Mouse (Mus musculus): ENCODE measurements around the gene Zfr. TPM values are rescaled to one million over a fixed set of nuclear protein-coding genes. Genes with fewer than 3 reads are reported as not detected.

Gene Zfr
- total and polyA plus RNA-seq, 3 experiments = 76.8 to 79.8 (median 77.8) TPM

GRCm38 (mm10) chr15:12111232-12111631 lies 6.4 kb upstream of the Zfr start:
- no peaks in the 10 kb centered on the region for H3K36me3 ChIP-seq (ENCODE audit: control insufficient read depth, insufficient read depth, low read length)
- no peak overlapping the region for H3K4me3 ChIP-seq
- H3K27ac ChIP-seq = peak overlapping the region; percentile 33
- no peak for TF ChIP-seq EP300 (IDR thresholded peaks at IDR 0.05; ENCODE audit: insufficient read depth, low read depth, low read length)
- TF ChIP-seq CTCF (IDR thresholded peaks at IDR 0.05) = no peak
- TF ChIP-seq POLR2A (IDR thresholded peaks at IDR 0.05; ENCODE audit: insufficient read depth, low read depth, low read length) = no peak
- no peaks in the 10 kb centered on the region for H3K27me3 ChIP-seq (ENCODE audit: control insufficient read depth, insufficient read depth, low read length)
- H3K9ac ChIP-seq (ENCODE audit: low read depth, low read length) = no peak overlapping the region
- intact Hi-C loops (cut with DNase I) = no loop called here
- no peaks in the 10 kb centered on the region for H3K79me2 ChIP-seq (replicated peaks; ENCODE audit: control insufficient read depth, insufficient read depth, low read length)
- no peak for DNase-seq
- 18% methylated on average over 7 of the region's 7 CpGs for WGBS
- peaks cover 1% of the 10 kb centered on the region; the same call in 1 of the 2 replicates for H3K4me1 ChIP-seq (ENCODE audit: control insufficient read depth, insufficient read depth, low read length)

- no peak for DNase-seq
- TF ChIP-seq CTCF (IDR thresholded peaks at IDR 0.05) (peak; percentile 58), POLR2A (IDR thresholded peaks at IDR 0.05; ENCODE audit: insufficient read depth, low read depth, low read length) (no peak)
- H3K4me1 ChIP-seq (ENCODE audit: control insufficient read depth, insufficient read depth, low read length) = peaks cover 3% of the 10 kb centered on the region
- intact Hi-C loops (cut with DNase I) = no loop called here
- H3K4me3 ChIP-seq = no peak overlapping the region
- no peak overlapping the region for H3K9ac ChIP-seq (ENCODE audit: low read depth, low read length)
- 65% methylated on average over 2 of the region's 2 CpGs for WGBS
- no peaks in the 10 kb centered on the region for H3K27me3 ChIP-seq (ENCODE audit: control insufficient read depth, insufficient read depth, low read length)
- peaks cover 5% of the 10 kb centered on the region for H3K79me2 ChIP-seq (replicated peaks; ENCODE audit: control insufficient read depth, insufficient read depth, low read length)
- H3K27ac ChIP-seq = no peak overlapping the region
- no peaks in the 10 kb centered on the region for H3K36me3 ChIP-seq (ENCODE audit: control insufficient read depth, insufficient read depth, low read length)
Measured at GRCm38 (mm10) chr15:12113411-12113810, 4.2 kb upstream of the Zfr start.

GRCm38 (mm10) chr15:12114546-12114945 lies 3.1 kb upstream of the Zfr start:
- no peak for TF ChIP-seq POLR2A (IDR thresholded peaks at IDR 0.05; ENCODE audit: insufficient read depth, low read depth, low read length)
- TF ChIP-seq EP300 (IDR thresholded peaks at IDR 0.05; ENCODE audit: insufficient read depth, low read depth, low read length) = no peak
- no peak for TF ChIP-seq CTCF (IDR thresholded peaks at IDR 0.05)
- Histone ChIP-seq H3K4me3 (no peak overlapping the region), H3K79me2 (replicated peaks; ENCODE audit: control insufficient read depth, insufficient read depth, low read length) (peaks cover 9% of the 10 kb centered on the region), H3K9ac (ENCODE audit: low read depth, low read length) (no peak overlapping the region), H3K27ac (no peak overlapping the region), H3K27me3 (ENCODE audit: control insufficient read depth, insufficient read depth, low read length) (no peaks in the 10 kb centered on the region), H3K36me3 (ENCODE audit: control insufficient read depth, insufficient read depth, low read length) (peaks cover 3% of the 10 kb centered on the region; the same call in 1 of the 2 replicates), H3K4me1 (ENCODE audit: control insufficient read depth, insufficient read depth, low read length) (peaks cover 6% of the 10 kb centered on the region)
- WGBS = 46% methylated on average over 6 of the region's 6 CpGs
- intact Hi-C loops (cut with DNase I) = no loop called here
- no peak for DNase-seq

GRCm38 (mm10) chr15:12115722-12116230 lies 1.9 kb upstream of the Zfr start:
- no peak for DNase-seq
- Histone ChIP-seq H3K79me2 (replicated peaks; ENCODE audit: control insufficient read depth, insufficient read depth, low read length) (peaks cover 9% of the 10 kb centered on the region), H3K27ac (no peak overlapping the region), H3K36me3 (ENCODE audit: control insufficient read depth, insufficient read depth, low read length) (peaks cover 3% of the 10 kb centered on the region; the same call in 1 of the 2 replicates), H3K4me1 (ENCODE audit: control insufficient read depth, insufficient read depth, low read length) (peaks cover 6% of the 10 kb centered on the region), H3K27me3 (ENCODE audit: control insufficient read depth, insufficient read depth, low read length) (no peaks in the 10 kb centered on the region), H3K4me3 (no peak overlapping the region), H3K9ac (ENCODE audit: low read depth, low read length) (no peak overlapping the region)
- TF ChIP-seq POLR2A (IDR thresholded peaks at IDR 0.05; ENCODE audit: insufficient read depth, low read depth, low read length) (no peak), CTCF (IDR thresholded peaks at IDR 0.05) (no peak)
- WGBS = 70% methylated on average over 6 of the region's 6 CpGs
- intact Hi-C loops (cut with DNase I) = no loop called here

- Histone ChIP-seq H3K4me1 (ENCODE audit: control insufficient read depth, insufficient read depth, low read length) (peaks cover 6% of the 10 kb centered on the region), H3K9ac (ENCODE audit: low read depth, low read length) (peak overlapping the region; percentile 90), H3K27ac (peak overlapping the region; percentile 99), H3K36me3 (ENCODE audit: control insufficient read depth, insufficient read depth, low read length) (peaks cover 10% of the 10 kb centered on the region), H3K27me3 (ENCODE audit: control insufficient read depth, insufficient read depth, low read length) (no peaks in the 10 kb centered on the region), H3K4me3 (peak overlapping the region; percentile 73), H3K79me2 (replicated peaks; ENCODE audit: control insufficient read depth, insufficient read depth, low read length) (peaks cover 9% of the 10 kb centered on the region)
- intact Hi-C loops (cut with DNase I) = no loop called here
- WGBS = 1% methylated on average over 16 of the region's 43 CpGs
- TF ChIP-seq POLR2A (IDR thresholded peaks at IDR 0.05; ENCODE audit: insufficient read depth, low read depth, low read length) (no peak), EP300 (IDR thresholded peaks at IDR 0.05; ENCODE audit: insufficient read depth, low read depth, low read length) (no peak), CTCF (IDR thresholded peaks at IDR 0.05) (no peak)
- DNase-seq = no peak
Measured at GRCm38 (mm10) chr15:12118093-12118431, 431 bp downstream of the Zfr start.

GRCm38 (mm10) chr15:12118432-12119128 lies 949 bp downstream of the Zfr start:
- Histone ChIP-seq H3K27ac (peak overlapping the region; percentile 99), H3K9ac (ENCODE audit: low read depth, low read length) (peak overlapping the region; percentile 90), H3K36me3 (ENCODE audit: control insufficient read depth, insufficient read depth, low read length) (peaks cover 10% of the 10 kb centered on the region), H3K4me1 (ENCODE audit: control insufficient read depth, insufficient read depth, low read length) (peaks cover 6% of the 10 kb centered on the region), H3K79me2 (replicated peaks; ENCODE audit: control insufficient read depth, insufficient read depth, low read length) (peaks cover 9% of the 10 kb centered on the region), H3K27me3 (ENCODE audit: control insufficient read depth, insufficient read depth, low read length) (no peaks in the 10 kb centered on the region), H3K4me3 (peak overlapping the region; percentile 73)
- TF ChIP-seq CTCF (IDR thresholded peaks at IDR 0.05) = no peak
- no peak for TF ChIP-seq POLR2A (IDR thresholded peaks at IDR 0.05; ENCODE audit: insufficient read depth, low read depth, low read length)
- no peak for TF ChIP-seq EP300 (IDR thresholded peaks at IDR 0.05; ENCODE audit: insufficient read depth, low read depth, low read length)
- intact Hi-C loops (cut with DNase I) = no loop called here
- DNase-seq = peak; percentile 64 to 70
- WGBS = under 1% methylated on average over 47 of the region's 61 CpGs
